Mouse (Mus musculus): ENCODE results near the gene Fbh1.

GRCm38 (mm10) chr2:11797930-11798364 is 20.6 kb upstream of the Fbh1 start:
- TF ChIP-seq POLR2A (IDR thresholded peaks at IDR 0.05; ENCODE audit: control insufficient read depth, low read depth, low read length): no peak
- TF ChIP-seq CTCF (IDR thresholded peaks at IDR 0.05; ENCODE audit: control insufficient read depth, insufficient read depth, insufficient replicate concordance, low read depth, low read length): no peak
